Mouse (Mus musculus) frontal cortex, postnatal 14 days (tissue): ENCODE results near the gene Col4a1.

Experiments
- DNase-seq, 2 experiments: peaks; one replicate each; pipeline ENCODE4 v3.0.0; 2022; ENCODE audit warnings: low spot score in 2 of 2

Gene Col4a1

DNA sequence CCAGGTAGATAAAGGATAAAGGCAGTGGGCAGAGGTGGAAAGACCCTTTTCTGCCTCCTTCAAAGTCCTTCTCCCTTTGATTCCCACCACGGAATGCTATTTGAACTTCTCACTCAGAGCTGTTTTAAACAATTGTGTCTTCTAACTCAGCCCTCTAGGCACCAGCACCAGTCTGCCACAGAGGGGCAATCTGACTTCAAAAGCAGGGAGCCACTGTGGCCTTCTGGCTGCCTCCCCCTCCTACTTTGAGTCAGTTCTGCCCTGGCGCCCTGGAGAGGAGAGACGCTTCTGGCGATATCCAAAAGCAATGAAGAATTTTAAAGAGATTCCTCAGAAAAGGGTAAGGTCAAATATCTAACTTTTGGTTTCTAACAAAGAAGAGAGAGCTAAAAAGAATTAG lies 82.3 kb downstream of the Col4a1 start:
- DNase-seq = no peak

DNA sequence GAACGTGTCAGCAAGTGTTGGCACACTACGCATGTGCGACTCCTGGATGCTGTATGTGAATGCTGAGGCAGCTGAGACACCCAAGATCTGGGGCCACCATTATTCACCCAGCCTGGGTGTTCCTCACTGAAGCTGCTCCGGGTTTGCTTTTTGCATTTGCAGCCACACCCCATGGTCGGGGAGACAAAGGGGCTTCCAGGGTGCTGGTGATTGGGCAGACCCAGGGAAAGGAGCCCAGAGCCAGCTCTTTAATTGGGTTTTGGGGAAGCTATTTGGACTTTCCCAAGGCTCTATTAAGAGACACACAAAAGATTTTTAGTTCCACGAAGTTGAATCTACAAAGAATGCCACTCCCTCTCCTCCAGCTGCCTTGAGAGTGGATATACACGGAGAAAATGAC lies 85.2 kb downstream of the Col4a1 start:
- no peak for DNase-seq

DNA sequence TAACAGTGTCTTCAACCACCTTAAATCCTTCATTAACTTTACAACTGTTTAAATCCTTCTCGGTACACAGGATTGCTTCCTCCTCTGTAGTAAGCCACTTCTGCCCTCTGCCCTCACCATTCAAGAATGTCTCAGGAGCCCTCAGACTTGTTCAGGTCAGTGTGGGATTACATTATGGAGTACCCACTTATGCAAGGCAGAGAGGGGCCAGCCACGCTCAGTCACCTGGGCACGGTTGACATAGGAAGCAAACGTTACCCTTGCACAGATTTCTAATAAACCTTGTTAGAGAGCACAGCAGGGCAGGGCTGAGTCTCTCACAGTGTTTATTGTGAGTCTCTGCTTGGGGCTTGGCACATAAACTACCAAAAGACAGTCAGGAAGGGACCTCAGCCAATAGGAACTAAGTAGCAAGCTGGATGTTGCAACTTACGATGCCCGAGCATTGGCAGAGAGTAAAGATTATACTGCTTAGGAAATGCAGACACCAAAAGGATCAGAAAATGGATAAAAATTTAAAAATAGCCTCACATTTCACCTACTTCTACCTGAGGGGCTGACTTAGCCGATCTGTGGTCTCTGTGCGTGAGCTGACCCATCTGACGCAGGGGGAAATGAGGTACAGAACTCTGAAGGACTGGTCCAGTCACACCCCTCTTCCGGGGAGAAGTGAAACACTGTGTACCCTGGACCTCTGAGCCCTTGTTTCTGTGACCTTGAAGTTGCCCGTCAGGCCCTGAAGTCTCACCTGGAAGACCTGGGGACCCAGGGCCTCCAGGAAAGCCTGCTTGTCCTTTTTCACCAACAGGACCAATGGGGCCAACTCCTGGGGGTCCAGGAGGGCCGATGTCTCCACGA lies 86.8 kb downstream of the Col4a1 start:
- DNase-seq = no peak

DNA sequence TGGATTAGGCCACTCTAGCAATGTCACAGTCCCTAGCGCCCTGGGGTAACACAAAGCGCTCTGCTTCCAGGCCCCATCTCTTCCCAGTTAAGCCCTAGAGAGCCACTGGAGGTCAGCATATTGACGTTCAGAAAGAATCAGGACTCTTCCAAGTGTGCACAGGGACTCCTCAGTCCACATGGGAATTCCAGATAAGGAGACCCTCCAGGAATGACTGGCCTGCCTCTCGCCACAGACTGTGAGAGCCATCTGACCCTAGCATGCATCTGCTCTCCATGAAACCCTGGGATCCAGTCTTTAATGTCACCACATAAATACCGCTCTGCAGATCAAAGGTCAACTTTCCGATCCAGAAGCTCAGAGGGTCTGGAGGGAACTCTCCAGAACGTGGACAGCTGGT lies 88.4 kb downstream of the Col4a1 start:
- DNase-seq = no peak

DNA sequence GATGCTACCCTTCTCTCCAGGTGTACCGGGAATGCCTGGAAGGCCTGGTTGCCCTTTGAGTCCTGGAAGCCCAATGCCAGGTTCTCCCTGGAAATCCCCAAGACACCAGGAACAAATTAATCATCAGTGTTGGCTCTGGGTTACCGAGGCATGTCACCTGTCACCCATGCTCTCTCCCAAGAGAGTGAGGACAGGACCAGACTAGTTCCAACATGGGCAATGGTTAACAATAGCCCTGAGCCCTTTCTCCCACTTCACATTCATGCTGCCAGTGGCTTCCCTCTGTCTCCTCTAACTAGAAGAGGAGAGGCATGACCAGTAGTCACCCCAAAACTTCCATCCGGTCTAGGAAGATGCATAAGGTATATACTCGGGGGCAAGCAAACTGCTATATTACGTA lies 91.3 kb downstream of the Col4a1 start:
- no peak for DNase-seq

DNA sequence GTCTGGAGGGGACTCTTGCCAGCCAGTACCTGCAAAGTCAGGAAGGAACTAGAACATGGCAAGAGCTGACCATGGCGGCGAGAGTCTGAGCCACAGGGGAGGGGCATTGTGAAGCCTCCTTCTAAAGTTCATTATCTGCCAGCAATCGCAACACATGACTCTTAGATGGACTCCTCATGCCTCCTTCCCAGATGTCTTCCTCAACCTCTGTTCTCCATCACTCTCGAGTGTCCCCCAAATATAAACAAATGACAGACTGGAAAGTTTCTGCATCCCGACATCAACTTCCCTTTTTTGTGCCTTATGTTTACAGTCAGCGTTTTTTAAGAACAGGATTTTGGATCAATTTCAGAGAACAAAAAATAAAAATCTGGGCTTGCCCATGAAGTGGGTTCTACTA lies 93.3 kb downstream of the Col4a1 start:
- DNase-seq = no peak

DNA sequence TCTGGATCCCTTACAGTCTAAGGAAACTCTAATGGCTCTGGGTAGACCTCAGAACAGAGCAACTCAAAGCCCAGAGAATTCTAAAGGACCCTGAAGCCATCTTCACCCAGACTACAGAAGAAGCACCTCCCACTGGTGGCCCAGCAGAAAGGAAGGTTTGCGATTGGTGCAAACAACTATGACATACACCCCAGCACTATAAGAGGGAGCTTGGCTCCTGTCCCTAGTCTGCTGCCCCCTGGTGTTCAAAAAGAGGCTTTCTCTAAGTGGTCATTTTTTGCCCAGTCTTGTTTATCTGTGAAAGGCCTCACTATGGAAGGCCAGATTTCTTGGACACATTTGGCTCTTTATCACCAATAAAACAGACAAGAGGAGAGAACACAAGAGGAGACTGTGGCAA lies 97.4 kb downstream of the Col4a1 start:
- peak in 1 of 2 experiments; percentile 23 for DNase-seq

DNA sequence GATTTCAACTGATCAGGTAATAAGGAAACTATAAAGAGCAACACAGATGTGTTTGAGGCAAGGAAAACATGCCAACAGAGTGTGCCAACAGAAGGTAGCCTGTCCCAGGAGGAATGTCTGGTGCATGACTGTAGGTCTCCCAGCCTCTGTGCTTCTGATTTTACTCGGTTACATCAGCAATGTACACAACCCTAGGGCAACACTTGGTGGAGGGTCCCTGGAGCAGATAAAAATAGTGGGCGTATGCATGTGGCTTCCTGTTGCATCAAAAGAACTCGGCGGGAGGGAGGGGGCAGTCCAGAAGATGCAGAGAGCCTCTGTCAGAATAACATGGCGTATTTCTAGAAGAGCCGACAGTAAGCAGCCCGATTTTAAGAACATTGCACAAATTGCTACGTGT lies 106.1 kb downstream of the Col4a1 start:
- DNase-seq = no peak

DNA sequence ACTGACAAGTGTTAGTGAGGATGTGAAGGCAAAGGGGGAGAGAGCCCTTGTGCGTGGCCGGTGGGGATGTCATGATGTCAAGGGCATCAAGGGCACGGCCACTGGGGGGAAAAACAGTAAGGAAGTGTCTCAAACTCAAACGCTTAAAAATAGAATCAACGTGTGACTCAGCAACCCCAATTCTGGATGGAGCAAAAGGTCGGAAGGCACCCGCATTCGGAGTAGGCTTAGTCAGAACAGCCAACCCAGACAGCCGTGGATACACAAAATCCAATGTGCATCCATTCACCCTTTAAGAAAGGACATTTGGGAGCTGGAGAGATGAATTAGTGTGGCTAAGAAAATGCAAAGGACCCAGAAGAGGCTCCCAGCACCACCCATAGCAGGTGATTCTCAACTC lies 107.1 kb downstream of the Col4a1 start:
- DNase-seq = no peak

DNA sequence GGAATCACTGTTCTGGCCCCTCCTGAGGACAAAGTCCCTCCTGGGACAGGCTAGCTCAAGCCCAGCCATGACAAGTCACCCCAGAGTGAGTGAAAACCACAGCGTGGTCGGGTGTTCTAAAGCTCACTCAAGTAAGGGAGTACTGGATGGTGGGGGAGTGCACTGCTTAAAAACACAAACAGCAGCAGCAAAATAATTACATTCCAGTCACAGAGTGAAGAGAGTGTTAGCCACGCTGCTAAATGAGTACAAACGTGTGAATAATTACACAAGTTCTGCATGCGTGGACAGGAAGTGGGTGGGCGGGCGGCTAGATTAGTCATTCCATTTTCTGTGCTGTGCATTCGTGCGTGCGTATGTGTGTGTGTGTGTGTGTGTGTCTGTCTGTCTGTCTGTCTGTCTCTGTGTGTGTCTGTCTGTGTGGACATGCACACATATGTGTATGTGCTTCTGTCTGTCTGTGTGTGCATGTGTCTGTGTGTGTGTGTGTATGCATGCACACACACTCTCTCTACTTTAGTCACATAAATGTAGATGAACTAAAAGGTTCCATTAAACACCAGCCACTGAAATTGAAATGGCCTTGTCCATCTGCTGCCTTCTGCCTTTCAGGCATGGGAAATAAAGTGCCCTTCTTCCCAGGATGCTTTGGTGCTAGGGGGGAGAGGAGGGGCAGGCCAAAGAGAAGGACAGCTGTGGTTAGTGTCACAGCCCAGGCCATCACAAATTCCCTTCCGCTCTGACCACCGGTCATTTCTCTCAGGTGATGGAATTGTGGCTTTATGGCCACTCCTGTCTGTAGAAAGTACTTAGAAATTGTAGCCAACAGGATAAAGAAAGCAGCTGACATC lies 109.1 kb downstream of the Col4a1 start:
- no peak for DNase-seq

DNA sequence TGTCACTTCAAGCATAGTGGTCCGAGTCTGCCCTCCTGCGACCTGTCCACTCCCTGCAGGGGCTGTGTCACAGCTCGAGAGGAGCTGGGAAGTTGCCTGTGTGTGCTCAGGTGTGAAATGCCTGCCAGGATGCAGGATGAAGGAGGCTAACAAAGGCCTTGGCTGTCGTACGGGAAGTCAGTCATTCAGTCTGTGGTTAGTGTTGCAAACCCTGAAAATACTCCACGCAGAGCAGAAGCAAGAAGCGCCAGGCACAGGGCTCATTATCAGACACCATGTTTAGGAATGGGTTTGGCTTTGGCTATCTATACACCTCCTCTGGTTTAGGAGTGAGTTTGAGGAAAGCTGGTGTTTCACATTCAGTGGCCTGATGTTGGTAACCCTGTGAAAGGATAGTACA lies 114.0 kb downstream of the Col4a1 start:
- DNase-seq = no peak

DNA sequence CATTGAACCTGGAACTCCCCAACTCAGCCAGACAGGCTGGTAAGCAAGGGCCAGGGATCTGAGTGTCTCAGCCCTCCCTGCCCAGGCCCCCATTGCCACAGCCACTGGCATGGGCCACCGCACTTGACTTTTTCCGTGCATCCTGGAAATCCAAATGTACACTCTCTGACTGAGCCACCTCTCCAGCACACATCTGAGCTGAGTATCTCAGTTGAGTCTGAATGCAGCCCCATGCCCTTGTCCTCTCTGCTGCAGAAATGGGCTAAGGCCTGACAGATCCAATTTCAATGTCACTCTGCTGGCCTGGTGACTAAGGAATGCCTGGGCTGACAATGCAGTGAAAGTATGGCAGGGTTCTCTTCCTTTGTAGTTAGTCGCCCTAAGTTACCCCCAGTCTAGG lies 114.6 kb downstream of the Col4a1 start:
- no peak for DNase-seq

DNA sequence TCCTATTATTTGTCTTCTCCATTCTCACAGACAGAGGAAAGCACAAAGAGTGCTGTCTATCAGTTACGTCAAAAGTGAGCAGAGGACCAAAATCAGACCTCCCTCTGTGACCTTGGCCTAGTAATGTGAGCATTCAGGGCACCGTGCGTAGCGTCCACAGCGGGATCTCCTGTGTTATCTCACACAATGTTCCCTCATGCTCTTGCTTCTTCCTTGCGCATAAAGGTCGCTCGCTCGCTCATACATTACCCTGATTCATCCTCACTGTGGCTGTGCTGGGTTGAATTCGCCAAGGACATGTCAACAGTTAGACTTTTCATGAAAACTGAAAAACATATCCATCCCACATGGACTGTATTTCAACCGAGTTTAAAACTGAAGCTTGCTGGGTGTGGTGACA lies 115.4 kb downstream of the Col4a1 start:
- DNase-seq = no peak

DNA sequence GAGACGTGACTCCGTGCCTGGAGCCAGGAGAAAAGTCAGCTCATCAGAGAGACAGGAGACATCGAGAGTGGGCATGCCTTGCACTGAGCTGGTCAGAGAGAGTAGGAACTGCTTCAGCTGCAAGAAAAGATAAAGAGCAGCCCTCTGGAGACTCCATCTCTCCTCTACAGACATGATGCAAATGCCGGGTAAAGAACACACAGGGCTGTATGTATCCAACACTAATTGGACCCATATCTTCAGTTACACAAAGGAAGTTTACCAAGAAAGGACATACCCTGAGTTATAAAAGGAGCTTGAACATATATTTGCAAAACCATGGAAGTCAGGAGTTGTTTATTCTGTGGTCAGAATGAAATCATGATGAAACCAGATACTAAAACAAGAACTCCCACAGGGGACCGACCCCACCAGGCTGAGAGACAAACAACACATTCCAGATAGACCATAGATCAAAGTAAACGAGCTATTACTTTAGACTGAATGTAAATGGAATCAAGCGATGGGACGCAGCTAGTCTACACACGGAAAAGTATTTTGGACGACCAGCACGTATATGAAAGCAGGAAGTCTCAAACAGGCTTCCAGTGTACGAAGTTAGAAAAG lies 119.8 kb downstream of the Col4a1 start:
- no peak for DNase-seq

DNA sequence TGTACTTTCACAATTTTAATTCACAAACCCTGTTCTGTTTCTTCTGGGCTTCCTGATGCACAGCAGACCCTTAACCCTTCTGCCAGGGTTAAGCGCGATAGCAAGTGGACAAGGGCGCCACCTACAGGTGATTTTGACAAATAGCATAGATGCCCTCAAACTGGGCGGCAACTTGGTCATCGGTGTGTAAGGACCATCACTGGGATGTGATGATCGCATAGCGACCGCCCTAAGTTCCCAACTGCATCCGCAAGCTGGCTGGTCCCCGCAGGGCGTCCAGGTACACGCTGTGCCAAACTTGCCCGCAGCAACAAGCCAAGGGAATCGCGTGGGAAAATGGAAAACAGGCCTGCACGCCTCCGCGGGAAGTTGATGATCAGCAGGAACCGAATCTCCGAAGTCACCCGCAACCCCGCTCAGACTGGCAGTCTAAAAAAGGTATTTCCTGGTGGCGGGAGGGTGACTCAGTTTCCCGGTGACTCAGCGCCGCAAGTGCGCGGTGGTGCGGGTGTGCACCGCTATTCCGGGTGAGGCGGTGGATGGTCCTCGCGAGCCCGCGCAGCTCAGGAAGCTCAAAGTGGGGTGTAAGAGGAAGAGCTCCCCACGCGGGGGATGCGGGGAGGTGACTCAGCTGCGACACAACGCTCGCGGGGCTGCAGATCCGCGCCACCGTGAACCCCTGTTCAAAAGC lies 124.9 kb downstream of the Col4a1 start:
- DNase-seq = peak; percentile 31 to 66

DNA sequence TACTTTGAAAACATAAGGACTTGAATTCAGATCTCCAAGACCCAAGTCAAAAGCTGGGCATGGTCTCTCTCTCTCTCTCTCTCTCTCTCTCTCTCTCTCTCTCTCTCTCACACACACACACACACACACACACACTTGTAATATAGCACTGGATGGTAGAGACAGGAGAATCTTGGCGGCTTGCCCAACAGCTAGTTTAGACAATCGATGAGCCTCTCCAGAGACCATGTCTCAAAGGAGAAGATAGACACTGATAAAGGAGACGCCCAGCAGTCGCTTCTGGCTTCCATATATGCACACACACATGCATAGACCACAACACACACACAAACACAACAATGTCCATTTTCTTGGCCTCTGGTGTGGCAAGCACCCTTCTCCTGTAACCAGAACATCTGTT lies 126.2 kb downstream of the Col4a1 start:
- DNase-seq = no peak

DNA sequence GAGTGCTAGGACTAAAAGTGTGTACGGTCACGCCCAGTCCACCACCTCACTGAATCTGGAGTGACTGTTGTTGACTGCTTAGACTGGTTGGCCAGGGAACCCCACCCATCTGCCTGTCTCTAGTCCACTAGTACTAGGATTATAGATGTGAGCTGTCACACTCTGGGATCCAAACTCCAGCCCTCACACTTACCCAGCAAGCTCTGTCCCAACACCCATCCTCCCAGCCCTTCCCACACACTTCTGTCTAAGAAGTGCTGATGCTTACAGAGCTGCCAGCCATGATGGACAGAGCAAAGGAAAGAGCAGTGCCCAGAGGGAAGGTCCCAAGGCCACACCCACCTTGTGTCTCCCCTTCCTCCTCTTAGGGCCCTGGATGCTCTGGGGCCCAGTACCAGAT lies 127.0 kb downstream of the Col4a1 start:
- no peak for DNase-seq

DNA sequence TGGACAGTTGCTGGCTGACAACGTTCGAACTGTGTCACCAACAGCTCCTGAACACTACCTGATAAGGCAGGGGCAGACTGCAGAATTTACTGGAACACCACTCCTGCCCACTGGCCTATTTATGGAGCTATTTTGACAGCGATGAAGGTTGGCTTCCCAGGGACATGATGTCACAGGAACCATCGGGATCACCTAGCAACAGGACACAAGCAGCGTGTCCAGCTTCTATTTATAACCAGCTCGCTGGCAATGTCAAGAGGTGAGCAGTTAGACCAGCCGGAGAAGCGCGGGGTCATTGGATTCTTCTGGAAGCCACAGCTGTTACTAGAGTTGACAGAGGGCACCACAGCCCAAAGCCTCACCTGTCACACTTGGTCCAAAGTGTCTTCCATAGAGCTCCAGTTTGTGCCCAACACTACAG lies 129.0 kb downstream of the Col4a1 start:
- DNase-seq = no peak

DNA sequence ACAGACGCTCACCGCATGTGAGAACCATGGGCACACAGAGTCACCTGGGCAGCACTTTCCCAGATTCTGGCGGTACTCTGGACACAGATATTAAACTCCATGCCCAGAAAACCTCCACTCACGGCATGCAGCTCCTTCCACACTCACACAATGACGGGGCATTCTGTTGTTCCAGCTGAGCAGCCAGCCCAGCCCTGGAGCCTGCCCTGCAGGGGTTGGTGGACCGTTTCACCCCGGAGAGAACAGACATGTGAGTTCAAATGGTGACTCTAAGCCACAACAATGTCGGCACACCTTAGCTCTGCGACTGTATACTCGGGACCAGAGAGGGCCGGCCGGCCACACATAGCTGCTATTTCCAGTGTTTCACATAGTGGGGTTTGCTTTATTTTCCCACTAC lies 130.0 kb downstream of the Col4a1 start:
- no peak for DNase-seq

DNA sequence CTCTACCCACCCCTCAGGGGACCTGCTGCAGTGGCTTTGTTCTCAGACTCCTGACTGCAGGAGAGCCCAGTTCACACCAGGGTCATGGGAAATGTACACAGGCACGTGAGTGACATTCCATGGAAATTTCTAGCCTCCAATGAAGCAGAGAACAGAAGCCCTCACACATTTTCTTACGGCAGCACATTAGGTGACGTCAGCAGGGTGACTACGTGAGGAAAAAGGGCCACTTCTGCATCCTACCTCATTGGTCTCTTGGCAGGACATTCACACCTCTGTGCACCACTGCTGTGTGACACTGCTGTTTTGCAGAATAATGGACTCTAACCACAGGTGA lies 130.5 kb downstream of the Col4a1 start:
- no peak for DNase-seq

DNA sequence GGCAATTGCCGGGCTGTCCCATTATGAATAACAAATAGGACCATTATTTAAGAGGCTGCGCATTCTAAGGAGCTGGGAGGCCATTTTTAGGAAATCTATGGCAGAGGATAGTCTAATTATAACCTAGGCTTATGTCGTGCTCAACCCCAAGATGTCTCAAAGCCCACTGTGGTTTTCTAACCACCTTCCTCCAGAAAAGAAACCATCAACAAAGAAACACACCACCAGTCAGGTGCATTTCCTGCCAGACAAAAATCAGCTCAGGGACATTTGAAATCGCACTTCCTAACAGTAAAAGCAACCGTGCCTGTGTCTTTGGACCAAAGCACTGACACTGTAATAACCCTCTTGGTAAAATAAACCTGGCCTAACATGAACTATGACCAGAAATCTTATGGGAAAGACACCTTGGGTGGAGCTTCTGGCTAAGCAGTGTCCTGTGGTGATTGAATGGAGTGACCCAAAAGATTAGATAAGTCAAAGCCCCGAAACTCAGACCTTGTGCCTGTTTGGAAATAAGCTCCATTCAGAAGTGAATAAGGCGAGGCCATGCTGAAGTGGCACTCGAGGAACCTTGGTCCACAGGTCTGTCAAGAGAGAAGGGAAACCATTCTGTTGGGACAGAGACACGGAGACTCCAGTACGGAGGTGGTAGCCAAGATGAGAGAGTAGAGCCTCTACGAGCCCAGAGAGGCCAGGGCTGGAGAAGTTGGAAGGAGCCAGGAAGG lies 131.0 kb downstream of the Col4a1 start:
- DNase-seq = no peak

DNA sequence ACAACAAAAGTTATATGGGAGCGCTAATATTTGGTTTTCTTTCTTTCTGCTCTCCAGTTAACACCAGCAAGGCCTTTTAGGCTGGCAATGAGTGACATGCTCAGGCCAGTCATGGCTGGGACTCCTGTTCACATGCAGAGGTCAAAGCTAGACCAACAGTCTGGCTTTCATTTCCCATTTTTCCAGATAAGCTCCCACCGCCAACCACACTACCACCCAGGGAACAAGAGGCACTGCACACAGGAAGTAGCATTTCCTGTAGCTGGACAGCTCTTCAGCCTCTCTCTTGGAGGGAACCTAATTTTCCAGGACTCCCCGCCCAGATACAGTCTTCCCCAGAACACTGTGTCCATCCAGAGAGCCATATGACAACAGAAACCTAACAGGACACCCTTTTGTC lies 132.8 kb downstream of the Col4a1 start:
- no peak for DNase-seq
